Mouse (Mus musculus) lung, postnatal 0 days (tissue): ENCODE measurements around the gene Pla2g15. TPM values are rescaled to one million over a fixed set of nuclear protein-coding genes. Genes with fewer than 3 reads are reported as not detected.

ENCODE experiments used
- ATAC-seq: fragments of 200-750 bp; cut with Nextera tagmentation; 2 replicates; pipeline ENCODE4 v1.8.0; 2017; ENCODE audit warnings: moderate library complexity
- DNase-seq: peaks from one replicate; pipeline ENCODE4 v3.0.0-alpha.2; 2016; ENCODE audit warnings: low spot score
- H3K27ac ChIP-seq: fragments of 300-500 bp; sonication (generic); 2 replicates; pipeline ENCODE4 v1.5.1; 2014; ENCODE audit warnings: antibody characterized with exemption, mild to moderate bottlenecking, low read length, mixed read lengths
- H3K27me3 ChIP-seq: fragments of 300-500 bp; sonication (generic); replicated peaks from 2 replicates; pipeline ENCODE4 v1.6.1; 2014; ENCODE audit warnings: low read length, mixed read lengths; ENCODE audit not compliant: insufficient read depth
- H3K36me3 ChIP-seq: fragments of 300-500 bp; sonication (generic); 2 replicates; pipeline ENCODE4 v1.6.1; 2014; ENCODE audit warnings: low read length, mixed read lengths; ENCODE audit not compliant: insufficient read depth
- H3K4me1 ChIP-seq: fragments of 300-500 bp; sonication (generic); 2 replicates; pipeline ENCODE4 v1.6.1; 2014; ENCODE audit warnings: antibody characterized with exemption, low read depth, low read length, mixed read lengths; ENCODE audit not compliant: insufficient read depth
- H3K4me2 ChIP-seq: fragments of 300-500 bp; sonication (generic); replicated peaks from 2 replicates; pipeline ENCODE4 v1.6.1; 2014; ENCODE audit warnings: low read depth, mild to moderate bottlenecking, low read length, moderate library complexity, mixed read lengths
- H3K4me3 ChIP-seq: fragments of 300-500 bp; sonication (generic); 2 replicates; pipeline ENCODE4 v1.5.1; 2014; ENCODE audit warnings: low read depth, low read length
- H3K9ac ChIP-seq: fragments of 300-500 bp; sonication (generic); replicated peaks from 2 replicates; pipeline ENCODE4 v1.6.1; 2014; ENCODE audit warnings: low read depth, mild to moderate bottlenecking
- H3K9me3 ChIP-seq: fragments of 300-500 bp; sonication (generic); 2 replicates; pipeline ENCODE4 v1.6.1; 2016; ENCODE audit warnings: low read length, mixed read lengths
- CTCF ChIP-seq: IDR thresholded peaks from 2 replicates; pipeline ENCODE4 v1.5.1; 2016; ENCODE audit warnings: antibody characterized with exemption, mild to moderate bottlenecking
- EP300 ChIP-seq: IDR thresholded peaks from 2 replicates; pipeline ENCODE4 v1.6.1; 2016; ENCODE audit warnings: antibody characterized with exemption, mild to moderate bottlenecking, control low read depth
- WGBS: fragments of 180-500 bp; shearing (Covaris S2); extraction: QIAGEN DNeasy Blood & Tissue Kit; methylation state at CpG from one replicate; pipeline ENCODE4 v1.1.7; 2014; 5-methylcytosine and 5-hydroxymethylcytosine counted together
- polyA plus RNA-seq: library from polyadenylated mRNA; unstranded; fragments of >200 nt; fragmentation: Nextera tagmentation; extraction: Ambion mirVana; gene quantifications from 2 replicates; pipeline ENCODE4 v1.2.1, GENCODE M21; 2015

Pla2g15 gene
- polyA plus RNA-seq, 1 experiment from 2014 or later = 10.8 TPM

DNA sequence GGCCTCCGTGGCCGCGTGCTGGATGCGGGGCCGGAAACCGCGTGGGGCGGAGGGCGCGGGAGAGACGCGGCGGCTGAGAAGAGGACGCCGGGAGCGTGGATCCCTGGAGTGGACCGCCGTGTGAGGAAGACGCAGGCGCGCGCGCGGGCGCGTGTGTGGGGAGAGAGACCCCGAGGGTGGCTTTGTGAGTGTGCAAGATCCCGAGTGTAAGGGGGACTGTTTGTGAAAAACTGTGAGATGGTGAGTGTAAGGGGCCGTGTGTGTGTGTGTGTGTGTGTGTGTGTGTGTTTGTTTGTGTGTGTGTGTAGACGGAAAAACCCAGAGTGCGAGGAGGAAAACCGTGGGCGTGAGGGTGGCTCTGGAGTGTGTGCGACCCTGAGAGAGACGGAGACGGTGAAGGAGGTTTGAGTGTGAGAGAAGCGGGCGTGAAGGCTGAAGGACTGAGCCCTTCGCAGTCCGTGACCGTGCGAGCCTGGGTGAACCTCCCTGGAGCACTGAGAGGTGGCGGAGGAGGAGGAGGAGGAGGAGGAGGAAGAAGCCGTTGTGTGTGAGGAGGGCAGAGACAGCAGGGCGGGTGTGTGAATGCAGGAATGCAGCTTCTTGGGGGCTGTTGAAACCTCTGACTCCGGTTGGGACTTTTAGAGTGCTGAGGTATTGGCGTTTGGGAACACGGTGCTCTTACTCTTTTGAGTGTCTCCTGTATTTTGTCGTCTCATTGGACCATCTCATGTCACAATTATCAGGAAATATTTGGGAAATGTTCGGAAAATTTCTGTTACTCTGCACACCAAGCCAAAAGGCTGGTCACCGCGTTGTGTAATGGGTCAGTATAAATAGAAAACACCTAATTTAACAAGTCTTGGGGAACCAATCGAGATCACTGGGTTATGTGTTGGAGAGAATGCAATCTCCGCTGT is 19.1 kb downstream of the Pla2g15 start:
- DNase-seq = peak; percentile 80
- peak; percentile 59 for ATAC-seq
- no peaks in the 10 kb centered on the region for H3K36me3 ChIP-seq
- WGBS = 1% methylated on average over 51 of the region's 54 CpGs
- peak overlapping the region; percentile 96 for H3K4me2 ChIP-seq
- peak overlapping the region; percentile 75 for H3K4me3 ChIP-seq
- no peaks in the 10 kb centered on the region for H3K27me3 ChIP-seq
- H3K4me1 ChIP-seq = no peaks in the 10 kb centered on the region
- peak overlapping the region; percentile 63 for H3K9ac ChIP-seq
- no peaks in the 10 kb centered on the region for H3K9me3 ChIP-seq
- TF ChIP-seq CTCF (no peak), EP300 (no peak)
- H3K27ac ChIP-seq = peak overlapping the region; percentile 70

DNA sequence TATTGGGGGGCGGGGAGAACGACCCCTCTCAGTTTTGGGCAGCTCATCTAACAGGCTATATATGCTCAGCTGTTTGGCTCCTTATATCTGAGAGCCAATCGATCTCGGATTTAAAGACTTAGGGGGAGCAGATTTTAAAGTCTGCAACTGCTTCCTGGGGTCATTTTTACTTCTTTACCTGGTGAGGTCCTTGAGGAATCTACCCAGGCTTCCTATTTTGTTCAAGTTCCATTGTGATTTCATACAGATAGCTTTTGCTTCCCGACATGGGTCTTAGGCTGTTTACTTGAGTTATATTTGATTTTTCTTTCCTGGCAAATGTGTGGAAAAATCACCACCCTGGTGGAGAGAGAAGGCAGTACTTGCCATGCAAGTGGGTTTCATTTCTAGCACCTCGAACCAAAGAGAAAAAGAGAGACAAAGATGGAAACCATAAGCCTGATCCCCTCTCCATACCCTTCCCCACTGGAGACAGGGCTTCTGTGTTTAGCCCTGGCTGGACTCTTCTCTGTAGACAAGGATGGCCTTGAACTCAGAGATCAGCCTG is 19.8 kb downstream of the Pla2g15 start:
- WGBS = 17% methylated on average over 6 of the region's 6 CpGs

DNA sequence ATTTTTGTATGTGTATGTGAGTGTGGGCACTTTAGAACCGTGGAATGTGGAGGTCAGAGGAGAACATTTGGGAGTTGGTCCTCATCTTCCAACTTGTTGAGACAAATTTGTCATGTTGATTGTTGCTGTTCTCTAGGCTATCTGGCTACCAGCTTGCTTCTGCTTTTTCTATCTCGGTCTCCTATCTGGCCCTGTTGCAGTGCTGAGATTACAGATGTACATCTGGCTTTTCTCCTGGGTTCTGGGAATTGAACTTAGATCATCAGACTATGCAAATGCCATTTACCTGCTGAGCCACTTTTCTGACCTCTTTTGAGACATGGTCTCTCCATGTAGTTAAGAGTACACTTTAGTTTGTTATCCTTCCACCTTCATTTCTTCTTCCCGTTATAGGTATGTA is 23.4 kb downstream of the Pla2g15 start:
- 84% methylated on average over 3 of the region's 3 CpGs for WGBS
- no peak overlapping the region for H3K9ac ChIP-seq
- DNase-seq (no peak), ATAC-seq (no peak)
- H3K4me3 ChIP-seq = no peak overlapping the region
- peaks cover 4% of the 10 kb centered on the region; the same call in 1 of the 2 replicates for H3K4me1 ChIP-seq
- no peaks in the 10 kb centered on the region for H3K36me3 ChIP-seq
- no peaks in the 10 kb centered on the region for H3K27me3 ChIP-seq
- H3K27ac ChIP-seq = no peak overlapping the region
- TF ChIP-seq CTCF (no peak), EP300 (no peak)
- H3K4me2 ChIP-seq = no peak overlapping the region
- H3K9me3 ChIP-seq = no peaks in the 10 kb centered on the region

More for the DNA sequence above, 19.8 kb downstream of the Pla2g15 start:
- H3K9ac ChIP-seq = no peak overlapping the region
- H3K9me3 ChIP-seq = no peaks in the 10 kb centered on the region
- no peak overlapping the region for H3K27ac ChIP-seq
- no peaks in the 10 kb centered on the region for H3K4me1 ChIP-seq
- TF ChIP-seq CTCF (peak; percentile 48), EP300 (peak; percentile 20; the same call in 1 of the 2 replicates)
- no peak for ATAC-seq
- H3K4me3 ChIP-seq = peak overlapping the region; percentile 75
- DNase-seq = peak; percentile 40
- no peaks in the 10 kb centered on the region for H3K36me3 ChIP-seq
- H3K4me2 ChIP-seq = peak overlapping the region; percentile 96
- H3K27me3 ChIP-seq = no peaks in the 10 kb centered on the region

DNA sequence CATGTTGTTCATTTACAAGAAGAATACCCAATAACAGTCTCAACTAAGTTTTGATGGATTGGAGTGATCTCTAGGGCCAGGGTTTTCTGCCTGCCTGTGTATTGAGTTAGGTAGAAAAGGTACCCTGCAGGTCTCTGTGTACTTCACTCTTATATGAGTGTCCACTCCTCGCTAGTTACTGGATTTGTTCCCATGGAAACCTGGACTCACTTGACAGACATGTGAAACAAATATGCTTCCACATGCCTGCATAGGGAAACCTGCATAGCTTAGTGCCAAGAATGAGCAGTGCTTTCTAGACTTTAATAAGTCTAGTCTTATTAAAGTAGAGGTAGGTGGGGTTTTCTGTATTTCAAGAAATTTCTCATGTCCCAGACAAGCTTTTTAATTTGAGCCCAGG is 26.7 kb downstream of the Pla2g15 start:
- Histone ChIP-seq H3K27ac (no peak overlapping the region), H3K27me3 (no peaks in the 10 kb centered on the region), H3K9me3 (no peaks in the 10 kb centered on the region), H3K4me3 (no peak overlapping the region), H3K4me2 (no peak overlapping the region), H3K9ac (no peak overlapping the region), H3K36me3 (no peaks in the 10 kb centered on the region), H3K4me1 (peaks cover 9% of the 10 kb centered on the region; the same call in 1 of the 2 replicates)
- TF ChIP-seq CTCF = no peak
- DNase-seq (peak; percentile 86), ATAC-seq (peak; percentile 90)
- 28% methylated on average over 1 of the region's 1 CpGs for WGBS

DNA sequence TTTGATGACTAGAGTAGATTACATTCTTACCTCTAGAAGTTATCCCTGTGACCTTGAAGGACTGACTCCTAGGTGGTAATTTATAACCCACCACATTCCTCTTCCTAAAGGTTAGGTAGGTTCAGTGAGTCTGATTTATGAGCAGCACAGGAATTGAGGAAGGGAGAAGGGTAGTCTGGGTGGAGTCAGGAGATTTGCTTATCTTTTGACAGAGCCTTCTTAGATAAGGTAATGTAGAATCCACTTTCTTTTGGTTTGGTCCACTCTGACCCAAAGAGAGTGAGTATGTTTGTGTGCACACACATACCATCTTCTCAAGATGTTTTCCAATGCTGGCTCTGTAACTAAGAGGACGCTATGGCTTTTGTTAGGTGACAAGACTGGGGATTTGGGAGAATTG is 27.4 kb downstream of the Pla2g15 start:
- H3K36me3 ChIP-seq = no peaks in the 10 kb centered on the region
- no peaks in the 10 kb centered on the region for H3K9me3 ChIP-seq
- no peak overlapping the region for H3K27ac ChIP-seq
- no peak for TF ChIP-seq CTCF
- peaks cover 9% of the 10 kb centered on the region; the same call in 1 of the 2 replicates for H3K4me1 ChIP-seq
- DNase-seq (no peak), ATAC-seq (no peak)
- 41% methylated on average over 1 of the region's 1 CpGs for WGBS
- no peak overlapping the region for H3K4me3 ChIP-seq
- H3K27me3 ChIP-seq = no peaks in the 10 kb centered on the region
- H3K4me2 ChIP-seq = no peak overlapping the region
- H3K9ac ChIP-seq = no peak overlapping the region

DNA sequence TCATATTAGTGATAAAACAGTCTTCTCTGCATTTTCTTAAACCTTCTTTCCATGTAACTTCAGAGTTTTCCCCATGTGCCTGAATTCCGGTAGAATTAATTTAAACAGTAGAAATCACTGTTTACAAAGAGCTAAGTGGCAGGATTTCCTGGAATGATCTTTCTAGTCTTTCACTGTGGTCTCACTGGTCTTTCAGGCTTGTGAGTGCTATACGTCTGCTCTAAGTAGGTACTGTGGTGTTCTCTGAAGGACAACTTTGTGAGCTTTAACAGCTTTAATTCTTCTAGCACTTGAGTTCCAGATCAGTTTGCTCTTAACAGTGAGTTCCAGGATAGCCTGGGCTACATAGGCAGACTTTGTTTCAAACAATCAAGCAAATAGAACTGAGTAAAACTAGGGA is 28.2 kb downstream of the Pla2g15 start:
- 9% methylated on average over 2 of the region's 2 CpGs for WGBS
- H3K27ac ChIP-seq = 0 out of 2 replicates have a peak overlapping the region, but pooled peaks have one; percentile 40
- ATAC-seq (0 out of 2 replicates have a peak, but pooled peaks have one; percentile 41), DNase-seq (peak; percentile 59)
- H3K4me1 ChIP-seq = peaks cover 9% of the 10 kb centered on the region; the same call in 1 of the 2 replicates
- no peaks in the 10 kb centered on the region for H3K36me3 ChIP-seq
- H3K9me3 ChIP-seq = no peaks in the 10 kb centered on the region
- H3K4me2 ChIP-seq = no peak overlapping the region
- TF ChIP-seq EP300 (0 out of 2 replicates have a peak, but pooled peaks have one; percentile 20), CTCF (no peak)
- no peaks in the 10 kb centered on the region for H3K27me3 ChIP-seq
- H3K9ac ChIP-seq = no peak overlapping the region
- H3K4me3 ChIP-seq = no peak overlapping the region
